Mouse (Mus musculus) CH12.LX (cell line): ENCODE measurements around the gene Gm49383. TPM values are rescaled to one million over a fixed set of nuclear protein-coding genes. Genes with fewer than 3 reads are reported as not detected.
A peak's percentile ranks its signal among the peaks of the same experiment; 100 is the strongest.

Experiments
- DNase-seq: peaks from one replicate; pipeline ENCODE4 v3.0.0-alpha.2; 2013; ENCODE audit errors: extremely low read depth
- H3K27ac ChIP-seq: 2 replicates; pipeline ENCODE4 v1.5.1; 2012; ENCODE audit warnings: low read depth, mild to moderate bottlenecking, control low read depth, moderate library complexity; ENCODE audit not compliant: insufficient read depth
- H3K27me3 ChIP-seq: replicated peaks from 2 replicates; pipeline ENCODE3; 2012; ENCODE audit warnings: inconsistent platforms
- H3K36me3 ChIP-seq, 2 experiments: replicated peaks in 1 of 2; 2 replicates each; pipeline versions ENCODE3 to v1.6.1; 2012; ENCODE audit warnings: inconsistent platforms in 1 of 2, low read length in 1 of 2, mild to moderate bottlenecking in 1 of 2, mixed read lengths in 1 of 2, moderate library complexity in 1 of 2; ENCODE audit not compliant: control insufficient read depth in 1 of 2, insufficient read depth in 1 of 2
- H3K4me1 ChIP-seq, 2 experiments: 2 replicates each; pipeline ENCODE4 v1.6.1; 2012; ENCODE audit warnings: inconsistent platforms in 1 of 2, moderate library complexity in 1 of 2; ENCODE audit not compliant: insufficient read depth in 2 of 2, control insufficient read depth in 1 of 2
- H3K4me2 ChIP-seq: 2 replicates; pipeline ENCODE4 v1.6.1; 2012; ENCODE audit warnings: low read depth, mild to moderate bottlenecking, control low read depth; ENCODE audit not compliant: poor library complexity, insufficient read depth, severe bottlenecking
- H3K4me3 ChIP-seq, 3 experiments: fragments of 150-350 bp in 1 of 3; sonication (generic) in 1 of 3; replicated peaks in 1 of 3; 2 replicates each; pipeline versions ENCODE3 to v1.5.1; 2011 to 2012; ENCODE audit warnings: low read depth in 2 of 3, low read length in 2 of 3, mild to moderate bottlenecking in 2 of 3, moderate library complexity in 2 of 3, control low read depth in 1 of 3, improper control_type of control experiment in 1 of 3, inconsistent platforms in 1 of 3, mixed read lengths in 1 of 3; ENCODE audit not compliant: poor library complexity in 1 of 3
- H3K79me2 ChIP-seq: replicated peaks from 2 replicates; pipeline ENCODE4 v1.6.1; 2012; ENCODE audit warnings: mild to moderate bottlenecking, moderate library complexity; ENCODE audit not compliant: control insufficient read depth, poor library complexity, insufficient read depth, severe bottlenecking; ENCODE audit errors: extremely low read depth
- H3K9ac ChIP-seq: 2 replicates; pipeline ENCODE4 v1.6.1; 2012; ENCODE audit warnings: low read depth, mild to moderate bottlenecking, control low read depth, moderate library complexity; ENCODE audit not compliant: insufficient read depth
- H3K9me3 ChIP-seq: replicated peaks from 2 replicates; pipeline ENCODE3; 2012; ENCODE audit warnings: low read length, inconsistent platforms, mixed read lengths
- BHLHE40 ChIP-seq: IDR thresholded peaks from 2 replicates; pipeline ENCODE4 v1.6.1; 2011; ENCODE audit warnings: mild to moderate bottlenecking, low read depth, low read length, improper control_type of control experiment
- CTCF ChIP-seq, 2 experiments: IDR thresholded peaks in 1 of 2; conservative IDR thresholded peaks in 1 of 2; 2 replicates each; pipeline ENCODE4 v1.5.1; 2011 to 2012; ENCODE audit warnings: low read depth in 2 of 2, low read length in 2 of 2, improper control_type of control experiment in 1 of 2, inconsistent platforms in 1 of 2, mild to moderate bottlenecking in 1 of 2, moderate library complexity in 1 of 2
- HCFC1 ChIP-seq: IDR thresholded peaks from 2 replicates; pipeline ENCODE4 v1.6.1; 2012; ENCODE audit warnings: low read depth, mild to moderate bottlenecking, inconsistent platforms, low read length, improper control_type of control experiment
- JUND ChIP-seq: conservative IDR thresholded peaks from 2 replicates; pipeline ENCODE4 v1.6.1; 2011; ENCODE audit warnings: low read depth, low read length, improper control_type of control experiment
- MYC ChIP-seq: IDR thresholded peaks from 2 replicates; pipeline ENCODE4 v1.6.1; 2011; ENCODE audit warnings: low read depth, mild to moderate bottlenecking, improper control_type of control experiment, low read length
- NELFE ChIP-seq: IDR thresholded peaks from 2 replicates; pipeline ENCODE4 v1.6.1; 2011; ENCODE audit warnings: low read depth, low read length, improper control_type of control experiment
- PAX5 ChIP-seq: IDR thresholded peaks from 2 replicates; pipeline ENCODE4 v1.6.1; 2012; ENCODE audit warnings: low read length, inconsistent platforms, mixed read lengths
- POLR2AphosphoS2 ChIP-seq: IDR thresholded peaks from 2 replicates; pipeline ENCODE4 v1.6.1; 2011; ENCODE audit warnings: low read depth, low read length, improper control_type of control experiment
- RAD21 ChIP-seq: IDR thresholded peaks from 2 replicates; pipeline ENCODE4 v1.6.1; 2011; ENCODE audit warnings: low read depth, mild to moderate bottlenecking, low read length, improper control_type of control experiment, moderate library complexity
- RCOR1 ChIP-seq: conservative IDR thresholded peaks from 2 replicates; pipeline ENCODE4 v1.6.1; 2012; ENCODE audit warnings: low read depth, mild to moderate bottlenecking, inconsistent platforms, low read length, improper control_type of control experiment
- TBP ChIP-seq: conservative IDR thresholded peaks from 2 replicates; pipeline ENCODE4 v1.6.1; 2011; ENCODE audit warnings: low read depth, low read length, improper control_type of control experiment
- USF1 ChIP-seq: IDR thresholded peaks from 2 replicates; pipeline ENCODE4 v1.6.1; 2014; ENCODE audit warnings: low read depth, mild to moderate bottlenecking, inconsistent platforms, low read length, improper control_type of control experiment
- ZMIZ1 ChIP-seq: IDR thresholded peaks from 2 replicates; pipeline ENCODE4 v1.6.1; 2012; ENCODE audit warnings: low read depth, mild to moderate bottlenecking, inconsistent platforms, low read length, improper control_type of control experiment
- dilution Hi-C: fragments of 300-500 bp; cut with MboI; formaldehyde crosslinking; loops from 2 replicates; pipeline ENCODE4 v1.14.3; 2020; ENCODE audit warnings: low sequenced_read_pairs; ENCODE audit not compliant: extremely low pct_unique_long_range_greater_than_20kb, extremely low pct_ligation_motif_present
- in situ Hi-C: fragments of 300-500 bp; cut with MboI; formaldehyde crosslinking; loops from 3 replicates; pipeline ENCODE4 v1.14.3; 2019; ENCODE audit warnings: low sequenced_read_pairs, low pct_ligation_motif_present, low pct_unique_long_range_greater_than_20kb, mixed read lengths
- polyA plus RNA-seq: library from polyadenylated mRNA; unstranded; fragments of >175 nt; gene quantifications from 2 replicates; pipeline ENCODE4 v1.2.1, GENCODE M21; 2012; ENCODE audit warnings: low read depth; ENCODE audit not compliant: insufficient read length
- total RNA-seq, 2 experiments: library from RNA; depleted of rRNA; stranded (reverse); fragments of 300-350 nt in 1 of 2; fragments of >200 nt in 1 of 2; gene quantifications; 2 replicates each; pipeline ENCODE4 v1.2.3; 2012 to 2014

Gm49383 gene
- total and polyA plus RNA-seq, 3 experiments: 19.1 to 52.1 (median 21.3) TPM

GRCm38 (mm10) chr12:69208520-69208919, 11.6 kb upstream of the Gm49383 start:
- no peak for DNase-seq
- Histone ChIP-seq H3K36me3 (peaks cover 26 to 65% of the 10 kb centered on the region in 2 experiments), H3K27me3 (no peaks in the 10 kb centered on the region), H3K4me1 (peaks cover 2 to 39% of the 10 kb centered on the region in 2 experiments; a peak in 3 of 4 replicates), H3K9ac (no peak overlapping the region), H3K9me3 (no peaks in the 10 kb centered on the region), H3K4me2 (no peak overlapping the region), H3K79me2 (no peaks in the 10 kb centered on the region), H3K27ac (no peak overlapping the region), H3K4me3 (no peak overlapping the region)
- 0 out of 2 replicates have a peak, but pooled peaks have one; percentile 40 for TF ChIP-seq MYC
- TF ChIP-seq CTCF (conservative IDR thresholded peaks at IDR 0.05 in 1 of 2, IDR thresholded peaks at IDR 0.05 in 1 of 2; ENCODE audit: low read depth in 2 of 2, low read length in 2 of 2): peak in 1 of 2 experiments; percentile 52; a peak in 2 of 4 replicates
- TF ChIP-seq RAD21: peak; percentile 17
- TF ChIP-seq NELFE: no peak
- dilution Hi-C loops (no loop called here), in situ Hi-C loops (loop anchor here (25.0 kb wide), 2 partner anchors 379 to 479 kb away; partner anchors contain the start of genes Sos2 and Vcpkmt)

GRCm38 (mm10) chr12:69207926-69208325, 11.0 kb upstream of the Gm49383 start:
- Histone ChIP-seq H3K4me3 (no peak overlapping the region), H3K9ac (no peak overlapping the region), H3K9me3 (no peaks in the 10 kb centered on the region), H3K79me2 (no peaks in the 10 kb centered on the region), H3K4me1 (peaks cover 2 to 34% of the 10 kb centered on the region in 2 experiments; a peak in 3 of 4 replicates), H3K27ac (no peak overlapping the region), H3K36me3 (peaks cover 28 to 69% of the 10 kb centered on the region in 2 experiments), H3K4me2 (no peak overlapping the region), H3K27me3 (no peaks in the 10 kb centered on the region)
- dilution Hi-C loops (no loop called here), in situ Hi-C loops (loop anchor here (25.0 kb wide), 2 partner anchors 379 to 479 kb away; partner anchors contain the start of genes Sos2 and Vcpkmt)
- DNase-seq: no peak
- TF ChIP-seq HCFC1 (no peak), CTCF (conservative IDR thresholded peaks at IDR 0.05 in 1 of 2, IDR thresholded peaks at IDR 0.05 in 1 of 2; ENCODE audit: low read depth in 2 of 2, low read length in 2 of 2) (no peak), JUND (no peak)

- H3K36me3 ChIP-seq: peaks cover 29 to 73% of the 10 kb centered on the region in 2 experiments
- no peak overlapping the region for H3K4me2 ChIP-seq
- H3K9me3 ChIP-seq: no peaks in the 10 kb centered on the region
- no peaks in the 10 kb centered on the region for H3K27me3 ChIP-seq
- no peak for DNase-seq
- no peak overlapping the region for H3K9ac ChIP-seq
- no peaks in the 10 kb centered on the region for H3K79me2 ChIP-seq
- no peak overlapping the region for H3K27ac ChIP-seq
- TF ChIP-seq BHLHE40 (no peak), CTCF (conservative IDR thresholded peaks at IDR 0.05 in 1 of 2, IDR thresholded peaks at IDR 0.05 in 1 of 2; ENCODE audit: low read depth in 2 of 2, low read length in 2 of 2) (no peak), USF1 (no peak), ZMIZ1 (no peak), POLR2AphosphoS2 (no peak), TBP (no peak), RCOR1 (no peak), PAX5 (no peak)
- H3K4me1 ChIP-seq: peaks cover 2 to 31% of the 10 kb centered on the region in 2 experiments; a peak in 3 of 4 replicates
- in situ Hi-C loops: loop anchor here (25.0 kb wide), 2 partner anchors 380 to 480 kb away; partner anchors contain the start of genes Sos2 and Vcpkmt
- no peak overlapping the region for H3K4me3 ChIP-seq
- dilution Hi-C loops: no loop called here
Measured at GRCm38 (mm10) chr12:69207396-69207795, 10.5 kb upstream of the Gm49383 start.
